Mouse (Mus musculus) MEL (cell line): ENCODE results near the gene Efna3. TPM values are rescaled to one million over a fixed set of nuclear protein-coding genes. Genes with fewer than 3 reads are reported as not detected.

ENCODE experiments used
- DNase-seq: peaks from one replicate; pipeline ENCODE4 v3.0.0; 2011; ENCODE audit warnings: low read depth, low spot score
- H3K27ac ChIP-seq: 2 replicates; pipeline ENCODE4 v1.5.1; 2012; ENCODE audit warnings: low read depth, mild to moderate bottlenecking, control low read depth, low read length, moderate library complexity; ENCODE audit not compliant: control insufficient read depth
- H3K27me3 ChIP-seq, 2 experiments: fragments of 150-350 bp in 1 of 2; sonication (generic) in 1 of 2; 2 replicates each; pipeline ENCODE4 v1.6.1; 2012; ENCODE audit warnings: low read length in 2 of 2, mild to moderate bottlenecking in 2 of 2, improper control_type of control experiment in 1 of 2, moderate library complexity in 1 of 2; ENCODE audit not compliant: insufficient read depth in 2 of 2, control insufficient read depth in 1 of 2
- H3K36me3 ChIP-seq, 2 experiments: 2 replicates each; pipeline ENCODE4 v1.6.1; 2012 to 2014; ENCODE audit warnings: low read length in 2 of 2, improper control_type of control experiment in 1 of 2, inconsistent platforms in 1 of 2, mild to moderate bottlenecking in 1 of 2; ENCODE audit not compliant: insufficient read depth in 2 of 2, control insufficient read depth in 1 of 2
- H3K4me1 ChIP-seq, 2 experiments: fragments of 150-350 bp in 1 of 2; sonication (generic) in 1 of 2; 2 replicates each; pipeline ENCODE4 v1.6.1; 2012; ENCODE audit warnings: low read length in 2 of 2, improper control_type of control experiment in 1 of 2, mild to moderate bottlenecking in 1 of 2; ENCODE audit not compliant: insufficient read depth in 2 of 2, control insufficient read depth in 1 of 2
- H3K4me3 ChIP-seq, 2 experiments: fragments of 150-350 bp in 1 of 2; sonication (generic) in 1 of 2; 2 replicates each; pipeline ENCODE4 v1.5.1; 2012; ENCODE audit warnings: low read depth in 2 of 2, low read length in 2 of 2, mild to moderate bottlenecking in 2 of 2, moderate library complexity in 2 of 2, control low read depth in 1 of 2, improper control_type of control experiment in 1 of 2; ENCODE audit not compliant: control insufficient read depth in 1 of 2, insufficient read depth in 1 of 2
- H3K79me2 ChIP-seq: 2 replicates; pipeline ENCODE4 v1.6.1; 2012; ENCODE audit warnings: mild to moderate bottlenecking, low read length, moderate library complexity; ENCODE audit not compliant: control insufficient read depth, poor library complexity, insufficient read depth
- H3K9ac ChIP-seq: 2 replicates; pipeline ENCODE4 v1.6.1; 2012; ENCODE audit warnings: low read depth, mild to moderate bottlenecking, control low read depth, low read length, moderate library complexity; ENCODE audit not compliant: control insufficient read depth, poor library complexity, severe bottlenecking
- H3K9me3 ChIP-seq: fragments of 150-350 bp; sonication (generic); replicated peaks from 2 replicates; pipeline ENCODE4 v1.6.1; 2012; ENCODE audit warnings: mild to moderate bottlenecking, low read length, improper control_type of control experiment, moderate library complexity; ENCODE audit not compliant: insufficient read depth
- BHLHE40 ChIP-seq: IDR thresholded peaks from 2 replicates; pipeline ENCODE4 v1.6.1; 2012; ENCODE audit warnings: low read depth, mild to moderate bottlenecking, inconsistent platforms, low read length, improper control_type of control experiment, borderline replicate concordance
- CHD2 ChIP-seq: IDR thresholded peaks from 2 replicates; pipeline ENCODE4 v1.6.1; 2011; ENCODE audit warnings: low read length, improper control_type of control experiment
- CTCF ChIP-seq, 3 experiments: IDR thresholded peaks in 2 of 3; conservative IDR thresholded peaks in 1 of 3; 2 replicates each; pipeline ENCODE4 v1.5.1; 2011 to 2012; ENCODE audit warnings: low read length in 3 of 3, low read depth in 2 of 3, mild to moderate bottlenecking in 2 of 3, improper control_type of control experiment in 1 of 3, inconsistent platforms in 1 of 3, mixed read lengths in 1 of 3, moderate library complexity in 1 of 3; ENCODE audit not compliant: control insufficient read depth in 1 of 3, insufficient read depth in 1 of 3, poor library complexity in 1 of 3, severe bottlenecking in 1 of 3
- E2F4 ChIP-seq: IDR thresholded peaks from 2 replicates; pipeline ENCODE4 v1.6.1; 2011; ENCODE audit warnings: low read depth, low read length, improper control_type of control experiment, borderline replicate concordance
- ETS1 ChIP-seq: IDR thresholded peaks from 2 replicates; pipeline ENCODE4 v1.6.1; 2012; ENCODE audit warnings: low read depth, mild to moderate bottlenecking, inconsistent platforms, low read length, improper control_type of control experiment, moderate library complexity
- GABPA ChIP-seq: IDR thresholded peaks from 2 replicates; pipeline ENCODE4 v1.6.1; 2012; ENCODE audit warnings: low read depth, mild to moderate bottlenecking, inconsistent platforms, low read length, improper control_type of control experiment, moderate library complexity
- GATA1 ChIP-seq: IDR thresholded peaks from 2 replicates; pipeline ENCODE4 v1.6.1; 2011; ENCODE audit warnings: low read depth, low read length, improper control_type of control experiment
- JUND ChIP-seq: IDR thresholded peaks from 2 replicates; pipeline ENCODE4 v1.6.1; 2011; ENCODE audit warnings: low read depth, mild to moderate bottlenecking, improper control_type of control experiment, low read length
- KAT2A ChIP-seq: conservative IDR thresholded peaks from 2 replicates; pipeline ENCODE4 v1.6.1; 2012; ENCODE audit warnings: low read depth, low read length, improper control_type of control experiment, inconsistent platforms
- MAFK ChIP-seq: IDR thresholded peaks from 2 replicates; pipeline ENCODE4 v1.6.1; 2011; ENCODE audit warnings: low read depth, mild to moderate bottlenecking, low read length, improper control_type of control experiment, borderline replicate concordance
- MAX ChIP-seq: IDR thresholded peaks from 2 replicates; pipeline ENCODE4 v1.6.1; 2011; ENCODE audit warnings: low read length, improper control_type of control experiment
- MEF2A ChIP-seq: IDR thresholded peaks from 2 replicates; pipeline ENCODE4 v1.6.1; 2014; ENCODE audit warnings: low read depth, mild to moderate bottlenecking, inconsistent platforms, low read length, improper control_type of control experiment; ENCODE audit not compliant: poor library complexity, insufficient replicate concordance, severe bottlenecking; ENCODE audit errors: extremely low read depth
- MXI1 ChIP-seq: IDR thresholded peaks from 2 replicates; pipeline ENCODE4 v1.6.1; 2011; ENCODE audit warnings: mild to moderate bottlenecking, low read depth, low read length, improper control_type of control experiment
- MYB ChIP-seq: IDR thresholded peaks from 2 replicates; pipeline ENCODE4 v1.6.1; 2011; ENCODE audit warnings: mild to moderate bottlenecking, low read depth, low read length, improper control_type of control experiment
- MYC ChIP-seq: IDR thresholded peaks from 2 replicates; pipeline ENCODE4 v1.6.1; 2011; ENCODE audit warnings: low read depth, mild to moderate bottlenecking, low read length, improper control_type of control experiment, moderate library complexity
- NELFE ChIP-seq: IDR thresholded peaks from 2 replicates; pipeline ENCODE4 v1.6.1; 2011; ENCODE audit warnings: low read depth, low read length, improper control_type of control experiment
- NRF1 ChIP-seq: IDR thresholded peaks from 2 replicates; pipeline ENCODE4 v1.6.1; 2014; ENCODE audit warnings: low read depth, mild to moderate bottlenecking, inconsistent platforms, low read length, improper control_type of control experiment, moderate library complexity; ENCODE audit not compliant: poor library complexity, insufficient read depth, severe bottlenecking
- POLR2A ChIP-seq, 2 experiments: IDR thresholded peaks; 2 replicates each; pipeline ENCODE4 v1.6.1; 2011 to 2012; ENCODE audit warnings: low read length in 2 of 2, mild to moderate bottlenecking in 2 of 2, control low read depth in 1 of 2, improper control_type of control experiment in 1 of 2, low read depth in 1 of 2, moderate library complexity in 1 of 2; ENCODE audit not compliant: control insufficient read depth in 1 of 2, insufficient read depth in 1 of 2, poor library complexity in 1 of 2
- POLR2AphosphoS2 ChIP-seq: IDR thresholded peaks from 2 replicates; pipeline ENCODE4 v1.6.1; 2011; ENCODE audit warnings: low read length, improper control_type of control experiment
- POLR2AphosphoS5 ChIP-seq: IDR thresholded peaks from 2 replicates; pipeline ENCODE4 v1.6.1; 2012; ENCODE audit warnings: low read depth, borderline replicate concordance, mild to moderate bottlenecking, inconsistent platforms, low read length, moderate library complexity, mixed read lengths
- RAD21 ChIP-seq: IDR thresholded peaks from 2 replicates; pipeline ENCODE4 v1.6.1; 2011; ENCODE audit warnings: mild to moderate bottlenecking, low read depth, low read length, improper control_type of control experiment
- RCOR1 ChIP-seq: IDR thresholded peaks from 2 replicates; pipeline ENCODE4 v1.6.1; 2012; ENCODE audit warnings: low read depth, mild to moderate bottlenecking, inconsistent platforms, low read length, improper control_type of control experiment
- SIN3A ChIP-seq: IDR thresholded peaks from 2 replicates; pipeline ENCODE4 v1.6.1; 2012; ENCODE audit warnings: low read length, improper control_type of control experiment, inconsistent platforms
- SMC3 ChIP-seq: IDR thresholded peaks from 2 replicates; pipeline ENCODE4 v1.6.1; 2011; ENCODE audit warnings: low read depth, low read length, improper control_type of control experiment
- TAL1 ChIP-seq: IDR thresholded peaks from 2 replicates; pipeline ENCODE4 v1.6.1; 2012; ENCODE audit warnings: mild to moderate bottlenecking, inconsistent platforms, low read length, moderate library complexity, mixed read lengths
- TBP ChIP-seq: IDR thresholded peaks from 2 replicates; pipeline ENCODE4 v1.8.0; 2011; ENCODE audit warnings: low read depth, low read length, improper control_type of control experiment
- TCF12 ChIP-seq: IDR thresholded peaks from 2 replicates; pipeline ENCODE4 v1.6.1; 2014; ENCODE audit warnings: low read depth, mild to moderate bottlenecking, inconsistent platforms, low read length, improper control_type of control experiment, moderate library complexity
- UBTF ChIP-seq: IDR thresholded peaks from 2 replicates; pipeline ENCODE4 v1.6.1; 2012; ENCODE audit warnings: low read depth, mild to moderate bottlenecking, inconsistent platforms, low read length, improper control_type of control experiment, moderate library complexity, borderline replicate concordance; ENCODE audit not compliant: insufficient read depth
- ZC3H11A ChIP-seq: IDR thresholded peaks from 2 replicates; pipeline ENCODE4 v1.6.1; 2012; ENCODE audit warnings: low read depth, mild to moderate bottlenecking, inconsistent platforms, low read length, improper control_type of control experiment
- ZMIZ1 ChIP-seq: IDR thresholded peaks from 2 replicates; pipeline ENCODE4 v1.6.1; 2012; ENCODE audit warnings: low read depth, mild to moderate bottlenecking, inconsistent platforms, low read length, improper control_type of control experiment, moderate library complexity
- polyA plus RNA-seq, 2 experiments: library from polyadenylated mRNA; stranded (reverse) in 1 of 2; unstranded in 1 of 2; fragments of >175 nt in 1 of 2; fragments of >200 nt in 1 of 2; gene quantifications; 2 replicates each; pipeline versions ENCODE4 v1.2.1 to v1.2.4; 2012; ENCODE audit warnings: low replicate concordance in 2 of 2, low read depth in 1 of 2; ENCODE audit not compliant: insufficient read length in 2 of 2, insufficient read depth in 1 of 2, missing spikeins in 1 of 2
- total RNA-seq: library from RNA; depleted of rRNA; stranded (reverse); fragments of 300-350 nt; gene quantifications from 2 replicates; pipeline ENCODE4 v1.2.3, GENCODE M21; 2012

The Efna3 gene
- total and polyA plus RNA-seq, 3 experiments = 0.54 to 1.2 TPM; not detected in 1

GRCm38 (mm10) chr3:89314340-89314739 is 8.4 kb downstream of the Efna3 start:
- DNase-seq = no peak
- Histone ChIP-seq H3K4me3 (no peak overlapping the region), H3K27me3 (peaks cover 12 to 43% of the 10 kb centered on the region in 2 experiments), H3K79me2 (no peaks in the 10 kb centered on the region), H3K9ac (no peak overlapping the region), H3K27ac (no peak overlapping the region), H3K36me3 (no peaks in the 10 kb centered on the region), H3K9me3 (no peaks in the 10 kb centered on the region), H3K4me1 (no peaks in the 10 kb centered on the region; a peak in 1 of 4 replicates)
- TF ChIP-seq JUND (no peak), CTCF (IDR thresholded peaks at IDR 0.05 in 2 of 3, conservative IDR thresholded peaks at IDR 0.05 in 1 of 3; ENCODE audit: control insufficient read depth in 1 of 3, insufficient read depth in 1 of 3, low read depth in 2 of 3, low read length in 3 of 3, poor library complexity in 1 of 3, severe bottlenecking in 1 of 3) (no peak), GABPA (no peak), MEF2A (no peak), RAD21 (no peak), MYC (no peak), ETS1 (no peak), MYB (no peak), UBTF (no peak), POLR2AphosphoS2 (no peak), ZMIZ1 (no peak), POLR2AphosphoS5 (no peak), NELFE (no peak)

GRCm38 (mm10) chr3:89308089-89308488 is 14.7 kb downstream of the Efna3 start:
- peak; percentile 84 for DNase-seq
- H3K79me2 ChIP-seq = no peaks in the 10 kb centered on the region
- no peak overlapping the region for H3K9ac ChIP-seq
- no peak overlapping the region for H3K27ac ChIP-seq
- no peaks in the 10 kb centered on the region for H3K4me1 ChIP-seq
- H3K4me3 ChIP-seq = no peak overlapping the region
- H3K9me3 ChIP-seq = no peaks in the 10 kb centered on the region
- peaks cover 5 to 33% of the 10 kb centered on the region in 2 experiments for H3K27me3 ChIP-seq
- no peaks in the 10 kb centered on the region for H3K36me3 ChIP-seq
- TF ChIP-seq SMC3 (peak; percentile 95), POLR2AphosphoS2 (no peak), POLR2A (IDR thresholded peaks at IDR 0.05; ENCODE audit: control insufficient read depth in 1 of 2, insufficient read depth in 1 of 2, low read depth in 1 of 2, low read length in 2 of 2, poor library complexity in 1 of 2) (no peak), RCOR1 (no peak), GABPA (no peak), MAX (no peak), BHLHE40 (0 out of 2 replicates have a peak, but pooled peaks have one; percentile 14), POLR2AphosphoS5 (no peak), E2F4 (no peak), SIN3A (peak; percentile 60; the same call in 1 of the 2 replicates), NRF1 (no peak), TCF12 (peak; percentile 29; the same call in 1 of the 2 replicates), MAFK (no peak), CHD2 (no peak), MYB (no peak), ZC3H11A (peak; percentile 74), MXI1 (no peak), UBTF (no peak), TBP (0 out of 2 replicates have a peak, but pooled peaks have one; percentile 30), CTCF (IDR thresholded peaks at IDR 0.05 in 2 of 3, conservative IDR thresholded peaks at IDR 0.05 in 1 of 3; ENCODE audit: control insufficient read depth in 1 of 3, insufficient read depth in 1 of 3, low read depth in 2 of 3, low read length in 3 of 3, poor library complexity in 1 of 3, severe bottlenecking in 1 of 3) (peak; percentile 89 to 93 (median 92)), ETS1 (no peak), KAT2A (no peak), TAL1 (no peak), ZMIZ1 (no peak), MEF2A (no peak), GATA1 (no peak)
